Mouse (Mus musculus) liver (tissue): Measurements from ENCODE around the gene Trim11.
A peak's percentile ranks its signal among the peaks of the same experiment; 100 is the strongest.

ENCODE experiments used
- DNase-seq: peaks from one replicate; pipeline ENCODE4 v3.0.0-alpha.2; 2020; ENCODE audit warnings: mixed read lengths

The Trim11 gene

GRCm38 (mm10) chr11:58981541-58982447 is 3.9 kb downstream of the Trim11 start:
- DNase-seq: peak; percentile 59

GRCm38 (mm10) chr11:58982471-58983097 is 4.7 kb downstream of the Trim11 start:
- DNase-seq: no peak

- DNase-seq: no peak
These were observed 5.9 kb downstream of the Trim11 start for GRCm38 (mm10) chr11:58983691-58984341.

- no peak for DNase-seq
These were observed 6.8 kb downstream of the Trim11 start for GRCm38 (mm10) chr11:58984657-58985056.

- DNase-seq: no peak
These were observed 7.5 kb downstream of the Trim11 start for GRCm38 (mm10) chr11:58985299-58985917.

GRCm38 (mm10) chr11:58989166-58989565 is 11.3 kb downstream of the Trim11 start:
- no peak for DNase-seq

- DNase-seq: no peak
These were observed 12.2 kb downstream of the Trim11 start for GRCm38 (mm10) chr11:58990141-58990540.

- DNase-seq: no peak
These were observed 12.9 kb downstream of the Trim11 start for GRCm38 (mm10) chr11:58990794-58991193.

- no peak for DNase-seq
These were observed 14.0 kb downstream of the Trim11 start for GRCm38 (mm10) chr11:58991911-58992310.

GRCm38 (mm10) chr11:58993091-58993670 is 15.3 kb downstream of the Trim11 start:
- no peak for DNase-seq

- peak; percentile 86 for DNase-seq
These were observed 16.5 kb downstream of the Trim11 start for GRCm38 (mm10) chr11:58994337-58994826.

GRCm38 (mm10) chr11:58995061-58995806 is 17.3 kb downstream of the Trim11 start:
- DNase-seq: no peak

GRCm38 (mm10) chr11:58995807-58996370 is 18.0 kb downstream of the Trim11 start:
- no peak for DNase-seq

- no peak for DNase-seq
These were observed 19.6 kb downstream of the Trim11 start for GRCm38 (mm10) chr11:58997541-58997940.

GRCm38 (mm10) chr11:58999158-58999557 is 21.3 kb downstream of the Trim11 start:
- peak; percentile 36 for DNase-seq

- no peak for DNase-seq
These were observed 21.9 kb downstream of the Trim11 start for GRCm38 (mm10) chr11:58999830-59000229.

GRCm38 (mm10) chr11:59000635-59001034 is 22.7 kb downstream of the Trim11 start:
- DNase-seq: no peak

- no peak for DNase-seq
These were observed 24.6 kb downstream of the Trim11 start for GRCm38 (mm10) chr11:59002327-59003079.

- DNase-seq: peak; percentile 47
These were observed 37.2 kb downstream of the Trim11 start for GRCm38 (mm10) chr11:59015052-59015451.

GRCm38 (mm10) chr11:59026411-59026810 is 48.5 kb downstream of the Trim11 start:
- DNase-seq: no peak

- DNase-seq: no peak
These were observed 51.1 kb downstream of the Trim11 start for GRCm38 (mm10) chr11:59029003-59029402.
